Mouse (Mus musculus) myocyte (in vitro differentiated cells): ENCODE data around the gene Pogz.
A peak's percentile ranks its signal among the peaks of the same experiment; 100 is the strongest.

ENCODE experiments used
- CEBPB ChIP-seq: IDR thresholded peaks from 2 replicates; pipeline ENCODE4 v1.6.1; 2011; ENCODE audit warnings: mild to moderate bottlenecking, moderate library complexity; ENCODE audit not compliant: poor library complexity, insufficient read depth, severe bottlenecking
- E2F4 ChIP-seq: IDR thresholded peaks from one replicate; pipeline ENCODE4 v1.6.1; 2011; ENCODE audit warnings: mild to moderate bottlenecking, control low read depth, moderate library complexity; ENCODE audit not compliant: insufficient read depth
- MAX ChIP-seq: IDR thresholded peaks from one replicate; pipeline ENCODE4 v1.6.1; 2011; ENCODE audit warnings: low read depth, mild to moderate bottlenecking, control low read depth
- MYOD1 ChIP-seq, 3 experiments: IDR thresholded peaks; one replicate each; pipeline ENCODE4 v1.6.1; 2011; ENCODE audit warnings: control low read depth in 2 of 3, low read depth in 2 of 3, mild to moderate bottlenecking in 2 of 3, moderate library complexity in 1 of 3; ENCODE audit not compliant: insufficient read length in 2 of 3, control insufficient read depth in 1 of 3
- MYOG ChIP-seq, 3 experiments: IDR thresholded peaks; one replicate each; pipeline ENCODE4 v1.6.1; 2011; ENCODE audit warnings: control low read depth in 2 of 3, low read depth in 2 of 3, mild to moderate bottlenecking in 2 of 3; ENCODE audit not compliant: insufficient read length in 2 of 3, control insufficient read depth in 1 of 3, insufficient read depth in 1 of 3
- POLR2A ChIP-seq: IDR thresholded peaks from one replicate; pipeline ENCODE4 v1.6.1; 2011; ENCODE audit warnings: low read depth, mild to moderate bottlenecking, control low read depth, moderate library complexity; ENCODE audit not compliant: insufficient read length
- POLR2AphosphoS2 ChIP-seq: IDR thresholded peaks from one replicate; pipeline ENCODE4 v1.6.1; 2011; ENCODE audit warnings: low read depth, control low read depth; ENCODE audit not compliant: insufficient read length
- REST ChIP-seq: IDR thresholded peaks from one replicate; pipeline ENCODE4 v1.6.1; 2011; ENCODE audit warnings: mild to moderate bottlenecking, control low read depth, moderate library complexity; ENCODE audit not compliant: insufficient read depth, insufficient read length
- SRF ChIP-seq: IDR thresholded peaks from one replicate; pipeline ENCODE4 v1.6.1; 2011; ENCODE audit warnings: low read depth; ENCODE audit not compliant: control insufficient read depth, insufficient read length
- TCF12 ChIP-seq: IDR thresholded peaks from one replicate; pipeline ENCODE4 v1.6.1; 2011; ENCODE audit warnings: mild to moderate bottlenecking, control low read depth; ENCODE audit not compliant: poor library complexity, insufficient read depth, severe bottlenecking
- TCF3 ChIP-seq: IDR thresholded peaks from one replicate; pipeline ENCODE4 v1.6.1; 2011; ENCODE audit warnings: low read depth, control low read depth; ENCODE audit not compliant: insufficient read length
- USF1 ChIP-seq: IDR thresholded peaks from one replicate; pipeline ENCODE4 v1.6.1; 2011; ENCODE audit warnings: low read depth, mild to moderate bottlenecking, control low read depth, moderate library complexity

GRCm38 (mm10) chr3:94838631-94839030 lies 1.3 kb downstream of the Pogz start:
- TF ChIP-seq MAX (no peak), POLR2AphosphoS2 (no peak), POLR2A (no peak), TCF12 (no peak), USF1 (no peak), MYOG (IDR thresholded peaks at IDR 0.05; ENCODE audit: control insufficient read depth in 1 of 3, insufficient read depth in 1 of 3, insufficient read length in 2 of 3, low read depth in 2 of 3) (no peak), CEBPB (no peak), E2F4 (no peak), SRF (no peak), MYOD1 (IDR thresholded peaks at IDR 0.05; ENCODE audit: control insufficient read depth in 1 of 3, insufficient read length in 2 of 3, low read depth in 2 of 3) (peak in 2 of 3 experiments; percentile 14 to 17), TCF3 (no peak), REST (no peak)
